Mouse (Mus musculus): ENCODE results near the gene Lama2. TPM values are rescaled to one million over a fixed set of nuclear protein-coding genes. Genes with fewer than 3 reads are reported as not detected.
A peak's percentile ranks its signal among the peaks of the same experiment; 100 is the strongest.

Gene Lama2
- polyA plus RNA-seq, 1 experiment from 2014 or later: 5.8 TPM

DNA sequence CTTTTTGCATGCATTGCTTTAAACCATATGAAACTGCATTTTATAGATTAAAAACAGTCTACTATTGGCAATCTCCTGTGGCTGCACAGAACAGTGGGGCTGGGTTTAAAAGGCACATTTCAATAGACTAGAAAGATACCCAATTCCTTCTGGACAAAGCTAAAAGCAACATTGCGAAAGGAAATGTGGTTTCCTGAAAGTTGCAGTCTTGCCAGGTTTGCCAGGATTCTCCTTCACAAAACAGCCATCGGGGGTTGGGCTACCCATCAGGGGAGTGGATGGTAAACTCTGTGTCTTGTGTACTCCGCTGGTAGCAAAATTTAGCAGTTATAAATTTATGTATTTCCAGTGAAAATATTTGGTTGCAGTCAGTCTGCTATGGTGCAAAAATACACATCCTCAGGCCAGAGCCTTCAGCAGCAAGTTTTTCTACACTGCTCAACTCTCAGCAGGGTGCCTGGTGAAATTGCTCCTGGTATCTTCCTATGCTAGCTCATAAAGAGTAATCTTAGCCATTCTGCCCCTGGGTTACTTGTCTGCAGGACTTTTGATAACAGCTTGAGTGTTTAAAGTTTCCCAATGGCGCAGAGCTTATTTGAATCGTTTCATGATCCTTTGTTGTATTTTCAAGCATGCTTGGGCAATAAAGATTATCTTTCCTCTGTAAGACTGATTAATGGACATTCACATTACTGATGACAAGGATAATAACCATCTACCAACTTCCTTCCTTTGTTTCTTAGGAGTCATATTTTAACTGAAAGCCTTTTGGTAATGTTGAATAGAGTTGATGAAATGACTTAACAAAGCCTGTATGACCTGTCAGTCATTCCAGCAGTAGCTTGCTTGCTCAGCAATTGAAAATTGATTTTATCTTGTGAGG, 205.7 kb downstream of the Lama2 start:
- Histone ChIP-seq H3K27me3 (replicated peaks; ENCODE audit: control insufficient read depth, insufficient read depth, low read length) (no peaks in the 10 kb centered on the region), H3K4me3 (ENCODE audit: low read length) (no peak overlapping the region), H3K4me2 (ENCODE audit: low read length) (no peak overlapping the region), H3K36me3 (ENCODE audit: control insufficient read depth, insufficient read depth, low read length) (no peaks in the 10 kb centered on the region), H3K27ac (ENCODE audit: low read depth, low read length) (no peak overlapping the region), H3K9ac (ENCODE audit: low read depth, low read length) (no peak overlapping the region), H3K4me1 (ENCODE audit: control insufficient read depth, insufficient read depth, low read depth, low read length) (no peaks in the 10 kb centered on the region), H3K9me3 (ENCODE audit: control insufficient read depth, low read length) (no peaks in the 10 kb centered on the region)
- 79% methylated on average over 5 of the region's 5 CpGs for WGBS
- ATAC-seq: no peak

DNA sequence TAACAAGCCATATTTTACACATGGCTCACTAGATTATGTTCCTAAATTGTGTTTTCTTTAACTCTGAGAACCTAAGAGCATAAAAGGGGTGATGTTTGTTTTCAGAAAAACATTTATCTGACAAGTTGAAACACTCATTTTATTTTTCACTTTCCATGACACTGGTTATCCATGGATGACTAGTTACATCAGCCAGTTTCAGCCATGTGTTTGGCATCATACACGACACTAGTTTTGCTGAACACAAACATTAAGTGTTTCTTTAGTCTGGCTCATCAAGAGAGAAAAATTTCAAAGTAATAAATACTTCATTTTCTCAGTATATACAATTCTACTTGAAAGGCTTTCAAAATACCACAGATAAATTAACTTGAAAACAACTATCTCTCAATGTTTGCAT, 228.8 kb downstream of the Lama2 start:
- H3K27ac ChIP-seq (ENCODE audit: low read depth, low read length): no peak overlapping the region
- WGBS: 80% methylated on average over 1 of the region's 1 CpGs

DNA sequence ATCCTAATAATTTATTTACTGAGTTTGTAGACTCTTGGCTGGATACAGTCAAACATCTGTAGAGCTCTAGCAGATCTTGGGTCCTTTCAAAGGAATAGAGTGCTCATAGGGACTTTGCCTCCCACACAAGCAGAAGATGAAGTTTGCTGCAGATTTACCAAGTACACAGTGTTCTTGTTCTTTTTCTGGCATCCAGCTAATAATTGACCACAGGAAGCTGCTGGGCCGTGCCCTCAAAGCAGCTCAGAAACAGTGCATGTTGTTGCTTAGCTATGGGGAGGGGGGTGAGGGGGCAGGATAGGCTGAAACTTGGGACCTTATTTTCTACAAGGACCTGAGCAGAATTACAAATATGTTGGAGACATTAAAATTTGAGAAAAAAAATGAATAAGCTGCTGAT, 232.0 kb downstream of the Lama2 start:
- Histone ChIP-seq H3K4me2 (ENCODE audit: low read length) (no peak overlapping the region), H3K36me3 (ENCODE audit: control insufficient read depth, insufficient read depth, low read length) (no peaks in the 10 kb centered on the region), H3K9me3 (ENCODE audit: control insufficient read depth, low read length) (no peaks in the 10 kb centered on the region), H3K4me1 (ENCODE audit: control insufficient read depth, insufficient read depth, low read depth, low read length) (no peaks in the 10 kb centered on the region), H3K4me3 (ENCODE audit: low read length) (no peak overlapping the region), H3K27ac (ENCODE audit: low read depth, low read length) (no peak overlapping the region), H3K27me3 (replicated peaks; ENCODE audit: control insufficient read depth, insufficient read depth, low read length) (no peaks in the 10 kb centered on the region), H3K9ac (ENCODE audit: low read depth, low read length) (no peak overlapping the region)
- WGBS: 29% methylated on average over 1 of the region's 1 CpGs
- ATAC-seq: peak; percentile 76

More for the DNA sequence above, 228.8 kb downstream of the Lama2 start:
- H3K9me3 ChIP-seq (ENCODE audit: control insufficient read depth, low read length): no peaks in the 10 kb centered on the region
- H3K4me3 ChIP-seq (ENCODE audit: low read length): no peak overlapping the region
- H3K4me2 ChIP-seq (ENCODE audit: low read length): no peak overlapping the region
- H3K36me3 ChIP-seq (ENCODE audit: control insufficient read depth, insufficient read depth, low read length): no peaks in the 10 kb centered on the region
- no peaks in the 10 kb centered on the region for H3K4me1 ChIP-seq (ENCODE audit: control insufficient read depth, insufficient read depth, low read depth, low read length)
- H3K9ac ChIP-seq (ENCODE audit: low read depth, low read length): no peak overlapping the region
- H3K27me3 ChIP-seq (replicated peaks; ENCODE audit: control insufficient read depth, insufficient read depth, low read length): no peaks in the 10 kb centered on the region
- no peak for ATAC-seq

- Histone ChIP-seq H3K4me3 (ENCODE audit: low read length) (no peak overlapping the region), H3K9me3 (ENCODE audit: control insufficient read depth, low read length) (no peaks in the 10 kb centered on the region), H3K4me1 (ENCODE audit: control insufficient read depth, insufficient read depth, low read depth, low read length) (no peaks in the 10 kb centered on the region), H3K4me2 (ENCODE audit: low read length) (no peak overlapping the region), H3K36me3 (ENCODE audit: control insufficient read depth, insufficient read depth, low read length) (no peaks in the 10 kb centered on the region), H3K27ac (ENCODE audit: low read depth, low read length) (no peak overlapping the region), H3K27me3 (replicated peaks; ENCODE audit: control insufficient read depth, insufficient read depth, low read length) (no peaks in the 10 kb centered on the region), H3K9ac (ENCODE audit: low read depth, low read length) (no peak overlapping the region)
- 73% methylated on average over 4 of the region's 4 CpGs for WGBS
- no peak for ATAC-seq
These were observed 234.9 kb downstream of the Lama2 start for GRCm38 (mm10) chr10:27384636-27385035.

- no peak overlapping the region for H3K9ac ChIP-seq (ENCODE audit: low read depth, low read length)
- H3K4me3 ChIP-seq (ENCODE audit: low read length): no peak overlapping the region
- H3K36me3 ChIP-seq (ENCODE audit: control insufficient read depth, insufficient read depth, low read length): no peaks in the 10 kb centered on the region
- no peak overlapping the region for H3K27ac ChIP-seq (ENCODE audit: low read depth, low read length)
- no peak overlapping the region for H3K4me2 ChIP-seq (ENCODE audit: low read length)
- WGBS: 54% methylated on average over 2 of the region's 2 CpGs
- no peak for ATAC-seq
- H3K9me3 ChIP-seq (ENCODE audit: control insufficient read depth, low read length): no peaks in the 10 kb centered on the region
- H3K4me1 ChIP-seq (ENCODE audit: control insufficient read depth, insufficient read depth, low read depth, low read length): no peaks in the 10 kb centered on the region
- H3K27me3 ChIP-seq (replicated peaks; ENCODE audit: control insufficient read depth, insufficient read depth, low read length): no peaks in the 10 kb centered on the region
These were observed 236.5 kb downstream of the Lama2 start for GRCm38 (mm10) chr10:27382887-27383609.

GRCm38 (mm10) chr10:27378286-27378685, 241.3 kb downstream of the Lama2 start:
- H3K4me1 ChIP-seq (ENCODE audit: control insufficient read depth, insufficient read depth, low read depth, low read length): no peaks in the 10 kb centered on the region
- WGBS: 52% methylated on average over 1 of the region's 1 CpGs
- H3K27ac ChIP-seq (ENCODE audit: low read depth, low read length): no peak overlapping the region
- ATAC-seq: no peak
- H3K9me3 ChIP-seq (ENCODE audit: control insufficient read depth, low read length): no peaks in the 10 kb centered on the region
- no peak overlapping the region for H3K4me3 ChIP-seq (ENCODE audit: low read length)
- no peaks in the 10 kb centered on the region for H3K27me3 ChIP-seq (replicated peaks; ENCODE audit: control insufficient read depth, insufficient read depth, low read length)
- H3K4me2 ChIP-seq (ENCODE audit: low read length): no peak overlapping the region
- no peak overlapping the region for H3K9ac ChIP-seq (ENCODE audit: low read depth, low read length)
- H3K36me3 ChIP-seq (ENCODE audit: control insufficient read depth, insufficient read depth, low read length): no peaks in the 10 kb centered on the region

DNA sequence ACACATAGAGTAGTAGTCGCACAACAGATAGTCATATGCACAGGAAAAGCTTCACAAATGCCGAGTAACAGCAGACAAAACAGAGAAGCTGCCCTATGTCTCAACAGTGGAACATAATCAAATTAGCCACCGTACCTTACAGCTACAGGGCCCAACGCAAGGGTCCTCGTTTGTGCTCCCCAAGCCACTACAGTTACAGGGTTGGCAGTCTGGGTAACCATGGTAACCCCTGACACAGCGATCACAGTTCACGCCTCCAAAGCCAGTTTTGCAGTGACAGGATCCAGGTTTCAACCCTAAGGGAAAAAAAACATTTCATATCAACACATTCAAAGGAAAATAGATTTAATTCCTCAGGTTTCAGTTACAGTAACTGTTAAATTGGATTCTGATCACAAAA, 275.3 kb downstream of the Lama2 start:
- Histone ChIP-seq H3K27ac (ENCODE audit: low read depth, low read length) (no peak overlapping the region), H3K9me3 (ENCODE audit: control insufficient read depth, low read length) (no peaks in the 10 kb centered on the region), H3K4me2 (ENCODE audit: low read length) (no peak overlapping the region), H3K9ac (ENCODE audit: low read depth, low read length) (no peak overlapping the region), H3K36me3 (ENCODE audit: control insufficient read depth, insufficient read depth, low read length) (no peaks in the 10 kb centered on the region), H3K27me3 (replicated peaks; ENCODE audit: control insufficient read depth, insufficient read depth, low read length) (no peaks in the 10 kb centered on the region), H3K4me1 (ENCODE audit: control insufficient read depth, insufficient read depth, low read depth, low read length) (no peaks in the 10 kb centered on the region), H3K4me3 (ENCODE audit: low read length) (no peak overlapping the region)
- ATAC-seq: no peak
- 35% methylated on average over 7 of the region's 7 CpGs for WGBS

DNA sequence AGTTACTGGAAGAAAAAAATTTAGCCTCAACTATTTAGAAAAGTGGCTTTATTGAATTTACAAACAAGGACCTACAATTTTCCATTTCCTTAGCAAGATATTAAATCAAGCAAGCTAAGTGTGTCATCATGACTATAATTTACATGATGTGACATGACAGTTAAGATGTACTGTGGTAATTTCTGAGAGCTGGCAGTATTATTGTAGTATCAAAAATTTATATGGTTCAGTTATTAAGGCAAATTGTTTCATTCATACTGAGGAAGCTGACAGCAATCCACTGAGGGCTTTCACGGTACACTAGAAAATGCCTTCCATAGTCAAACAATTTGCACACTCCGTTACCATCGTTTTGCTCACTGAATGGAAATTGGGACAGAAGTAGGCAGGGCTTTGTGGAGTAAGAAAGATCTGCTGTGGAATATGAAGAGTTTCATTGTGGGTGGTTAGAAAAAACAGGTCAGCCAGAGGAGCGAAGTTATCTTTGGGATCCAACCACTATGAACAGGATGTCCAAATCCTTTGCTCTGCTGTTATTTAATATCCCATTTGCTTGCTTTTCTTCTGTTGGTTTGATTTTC, 297.1 kb downstream of the Lama2 start:
- no peaks in the 10 kb centered on the region for H3K9me3 ChIP-seq (ENCODE audit: control insufficient read depth, low read length)
- no peaks in the 10 kb centered on the region for H3K36me3 ChIP-seq (ENCODE audit: control insufficient read depth, insufficient read depth, low read length)
- no peaks in the 10 kb centered on the region for H3K4me1 ChIP-seq (ENCODE audit: control insufficient read depth, insufficient read depth, low read depth, low read length)
- H3K9ac ChIP-seq (ENCODE audit: low read depth, low read length): no peak overlapping the region
- no peaks in the 10 kb centered on the region for H3K27me3 ChIP-seq (replicated peaks; ENCODE audit: control insufficient read depth, insufficient read depth, low read length)
- H3K27ac ChIP-seq (ENCODE audit: low read depth, low read length): no peak overlapping the region
- no peak overlapping the region for H3K4me3 ChIP-seq (ENCODE audit: low read length)
- H3K4me2 ChIP-seq (ENCODE audit: low read length): no peak overlapping the region
- WGBS: 37% methylated on average over 4 of the region's 4 CpGs
- ATAC-seq: peak; percentile 63; the same call in 1 of the 2 replicates

DNA sequence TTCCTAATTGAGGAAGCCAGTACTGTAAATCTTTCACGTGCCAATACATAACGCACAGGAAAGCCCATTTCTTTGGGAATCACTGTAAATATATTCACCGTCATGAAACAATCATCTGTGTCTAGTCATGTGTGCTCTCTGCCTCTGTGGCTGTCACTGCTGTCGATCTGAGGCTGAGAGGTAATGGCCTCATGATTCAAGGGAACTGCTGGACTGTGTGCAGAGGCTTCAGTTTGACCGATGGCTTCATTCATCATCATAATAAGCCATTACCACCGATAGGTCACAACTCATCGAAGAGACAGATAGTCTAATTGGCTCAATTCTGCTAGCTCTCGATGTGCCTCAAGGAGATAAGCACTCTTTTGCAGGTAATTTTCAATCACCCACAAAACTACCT, 312.1 kb downstream of the Lama2 start:
- H3K4me3 ChIP-seq (ENCODE audit: low read length): no peak overlapping the region
- H3K4me2 ChIP-seq (ENCODE audit: low read length): no peak overlapping the region
- no peak overlapping the region for H3K27ac ChIP-seq (ENCODE audit: low read depth, low read length)
- peak; percentile 68 for ATAC-seq
- H3K9me3 ChIP-seq (ENCODE audit: control insufficient read depth, low read length): no peaks in the 10 kb centered on the region
- H3K9ac ChIP-seq (ENCODE audit: low read depth, low read length): no peak overlapping the region
- no peaks in the 10 kb centered on the region for H3K4me1 ChIP-seq (ENCODE audit: control insufficient read depth, insufficient read depth, low read depth, low read length)
- no peaks in the 10 kb centered on the region for H3K36me3 ChIP-seq (ENCODE audit: control insufficient read depth, insufficient read depth, low read length)
- WGBS: 61% methylated on average over 8 of the region's 8 CpGs
- no peaks in the 10 kb centered on the region for H3K27me3 ChIP-seq (replicated peaks; ENCODE audit: control insufficient read depth, insufficient read depth, low read length)

Measured in hindbrain, embryonic 16.5 days (tissue).